Mouse (Mus musculus) embryonic facial prominence, embryonic 13.5 days (tissue): ENCODE data around the gene Rtn4. TPM values are rescaled to one million over a fixed set of nuclear protein-coding genes. Genes with fewer than 3 reads are reported as not detected.

ENCODE experiments used
- ATAC-seq: fragments of 200-750 bp; cut with Nextera tagmentation; 2 replicates; pipeline ENCODE4 v1.8.0; 2017; ENCODE audit warnings: low read depth; ENCODE audit not compliant: insufficient number of reproducible peaks, insufficient read depth, low FRiP score, low TSS enrichment
- H3K27ac ChIP-seq: fragments of 300-500 bp; sonication (generic); 2 replicates; pipeline ENCODE4 v1.5.1; 2015; ENCODE audit warnings: moderate library complexity, mild to moderate bottlenecking, inconsistent platforms
- H3K27me3 ChIP-seq: fragments of 300-500 bp; sonication (generic); 2 replicates; pipeline ENCODE4 v1.6.1; 2015; ENCODE audit warnings: mild to moderate bottlenecking, inconsistent platforms
- H3K36me3 ChIP-seq: fragments of 300-500 bp; sonication (generic); 2 replicates; pipeline ENCODE4 v1.6.1; 2015; ENCODE audit warnings: mild to moderate bottlenecking, inconsistent platforms
- H3K4me1 ChIP-seq: fragments of 300-500 bp; sonication (generic); 2 replicates; pipeline ENCODE4 v1.6.1; 2015; ENCODE audit warnings: inconsistent platforms
- H3K4me2 ChIP-seq: fragments of 300-500 bp; sonication (generic); 2 replicates; pipeline ENCODE4 v1.6.1; 2015; ENCODE audit warnings: moderate library complexity, mild to moderate bottlenecking, inconsistent platforms
- H3K4me3 ChIP-seq: fragments of 300-500 bp; sonication (generic); 2 replicates; pipeline ENCODE4 v1.5.1; 2015; ENCODE audit warnings: mild to moderate bottlenecking, inconsistent platforms
- H3K9ac ChIP-seq: fragments of 300-500 bp; sonication (generic); 2 replicates; pipeline ENCODE4 v1.6.1; 2015; ENCODE audit warnings: mild to moderate bottlenecking, inconsistent platforms
- H3K9me3 ChIP-seq: fragments of 300-500 bp; sonication (generic); 2 replicates; pipeline ENCODE4 v1.6.1; 2016; ENCODE audit warnings: inconsistent platforms
- WGBS: fragments of 180-500 bp; shearing (Covaris S2); methylation state at CpG from one replicate; pipeline ENCODE4 v1.1.7; 2015; ENCODE audit warnings: mixed read lengths; 5-methylcytosine and 5-hydroxymethylcytosine counted together
- polyA plus RNA-seq: library from polyadenylated mRNA; unstranded; fragments of >200 nt; fragmentation: Nextera tagmentation; extraction: Ambion mirVana; gene quantifications from 2 replicates; pipeline ENCODE4 v1.2.1, GENCODE M21; 2015

The Rtn4 gene
- polyA plus RNA-seq, 1 experiment from 2014 or later, result 68.3 TPM

DNA sequence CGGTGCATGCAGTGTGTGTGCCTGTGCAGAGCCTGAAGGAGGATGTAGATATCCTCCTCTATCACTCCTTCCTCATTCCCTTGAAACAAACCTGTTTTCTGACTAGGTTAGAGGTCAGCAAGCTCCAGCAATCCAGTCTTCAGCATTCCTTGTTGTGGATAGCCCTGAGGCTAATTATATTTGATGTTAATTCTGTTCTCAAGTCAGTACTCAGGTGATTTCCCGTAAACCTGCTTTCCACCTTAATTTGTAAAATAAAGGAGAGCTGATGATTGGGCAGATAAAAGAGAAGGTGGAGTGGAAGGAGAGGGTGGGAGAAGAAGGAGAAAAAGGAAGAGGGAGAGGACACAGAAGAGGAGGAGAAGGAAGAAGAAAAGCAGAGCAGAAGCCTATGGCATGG lies 8.5 kb upstream of the Rtn4 start:
- H3K9ac ChIP-seq, result no peak overlapping the region
- H3K27me3 ChIP-seq, result no peaks in the 10 kb centered on the region
- no peak overlapping the region for H3K4me2 ChIP-seq
- 63% methylated on average over 2 of the region's 2 CpGs for WGBS
- H3K36me3 ChIP-seq, result no peaks in the 10 kb centered on the region
- H3K9me3 ChIP-seq, result no peaks in the 10 kb centered on the region
- no peak overlapping the region for H3K4me3 ChIP-seq
- H3K27ac ChIP-seq, result no peak overlapping the region
- ATAC-seq, result no peak
- no peaks in the 10 kb centered on the region for H3K4me1 ChIP-seq

GRCm38 (mm10) chr11:29686176-29686575 lies 6.6 kb upstream of the Rtn4 start:
- Histone ChIP-seq H3K36me3 (no peaks in the 10 kb centered on the region), H3K27ac (no peak overlapping the region), H3K27me3 (no peaks in the 10 kb centered on the region), H3K4me3 (no peak overlapping the region), H3K4me1 (no peaks in the 10 kb centered on the region), H3K9ac (no peak overlapping the region), H3K4me2 (no peak overlapping the region), H3K9me3 (no peaks in the 10 kb centered on the region)
- WGBS, result 83% methylated on average over 2 of the region's 2 CpGs
- no peak for ATAC-seq

- H3K4me2 ChIP-seq, result 0 out of 2 replicates have a peak overlapping the region, but pooled peaks have one; percentile 48
These were observed 1.2 kb upstream of the Rtn4 start for GRCm38 (mm10) chr11:29691556-29691955.

GRCm38 (mm10) chr11:29692111-29692682 lies 550 bp upstream of the Rtn4 start:
- Histone ChIP-seq H3K9ac (no peak overlapping the region), H3K4me2 (peak overlapping the region; percentile 48), H3K9me3 (no peaks in the 10 kb centered on the region), H3K27me3 (no peaks in the 10 kb centered on the region), H3K4me3 (peak overlapping the region; percentile 93), H3K36me3 (peaks cover 9% of the 10 kb centered on the region; the same call in 1 of the 2 replicates), H3K27ac (peak overlapping the region; percentile 82), H3K4me1 (peaks cover 15% of the 10 kb centered on the region)
- WGBS, result 9% methylated on average over 12 of the region's 12 CpGs
- no peak for ATAC-seq

More at GRCm38 (mm10) chr11:29691556-29691955, 1.2 kb upstream of the Rtn4 start:
- H3K4me3 ChIP-seq, result no peak overlapping the region
- no peak overlapping the region for H3K9ac ChIP-seq
- peaks cover 10% of the 10 kb centered on the region; the same call in 1 of the 2 replicates for H3K4me1 ChIP-seq
- peak overlapping the region; percentile 82; the same call in 1 of the 2 replicates for H3K27ac ChIP-seq
- ATAC-seq, result no peak
- H3K36me3 ChIP-seq, result 0 out of 2 replicates have a peak, but pooled peaks cover 2% of the 10 kb centered on the region
- H3K27me3 ChIP-seq, result no peaks in the 10 kb centered on the region
- H3K9me3 ChIP-seq, result no peaks in the 10 kb centered on the region
- WGBS, result 76% methylated on average over 1 of the region's 1 CpGs

DNA sequence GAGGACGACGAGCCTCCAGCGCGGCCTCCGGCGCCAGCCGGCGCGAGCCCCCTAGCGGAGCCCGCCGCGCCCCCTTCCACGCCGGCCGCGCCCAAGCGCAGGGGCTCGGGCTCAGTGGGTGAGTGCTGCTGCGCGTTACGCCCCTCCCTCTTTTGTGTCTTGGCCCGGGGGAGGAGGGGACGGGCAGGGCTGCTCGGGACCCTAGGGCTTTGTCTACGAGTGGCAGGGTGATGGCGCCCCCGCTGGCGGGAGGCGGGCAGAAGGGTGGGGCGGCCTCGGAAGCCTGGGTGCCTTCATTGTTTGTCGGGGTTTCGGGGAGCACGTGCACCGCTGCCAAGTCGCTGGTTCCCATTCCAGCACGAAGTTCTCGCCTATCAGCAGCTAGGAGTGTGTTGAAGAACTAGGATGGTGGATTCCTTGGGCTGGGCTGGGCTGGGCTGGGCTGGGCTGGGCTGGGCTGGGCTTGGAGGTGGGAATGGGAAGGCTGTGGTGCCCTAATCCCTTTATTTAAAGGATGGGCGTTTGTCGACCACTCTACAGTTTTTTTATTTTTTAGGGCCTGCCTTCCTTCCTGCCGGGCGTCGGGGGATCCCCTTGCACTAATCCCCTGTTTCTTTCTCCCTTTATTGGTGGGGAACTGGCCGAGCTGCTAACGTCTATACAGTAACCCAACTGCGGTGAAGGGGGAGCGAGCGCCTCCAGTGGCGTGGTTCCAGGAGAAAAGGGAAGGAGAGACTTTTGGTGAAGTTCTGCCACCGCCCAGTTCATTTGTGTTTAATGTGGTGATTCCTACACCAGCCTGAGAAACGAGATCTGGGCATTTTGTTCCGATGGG lies 1.0 kb downstream of the Rtn4 start:
- peak overlapping the region; percentile 99 for H3K27ac ChIP-seq
- under 1% methylated on average over 50 of the region's 53 CpGs for WGBS
- ATAC-seq, result peak; percentile 91

GRCm38 (mm10) chr11:29694754-29695153 lies 2.0 kb downstream of the Rtn4 start:
- Histone ChIP-seq H3K4me2 (peak overlapping the region; percentile 66), H3K9ac (no peak overlapping the region), H3K9me3 (no peaks in the 10 kb centered on the region), H3K27ac (no peak overlapping the region), H3K27me3 (no peaks in the 10 kb centered on the region), H3K4me1 (peaks cover 18% of the 10 kb centered on the region), H3K4me3 (no peak overlapping the region), H3K36me3 (peaks cover 13% of the 10 kb centered on the region; the same call in 1 of the 2 replicates)
- no peak for ATAC-seq

More for the DNA sequence above, 1.0 kb downstream of the Rtn4 start:
- Histone ChIP-seq H3K36me3 (peaks cover 13% of the 10 kb centered on the region; the same call in 1 of the 2 replicates), H3K4me3 (peak overlapping the region; percentile 93), H3K9me3 (no peaks in the 10 kb centered on the region), H3K4me2 (peak overlapping the region; percentile 66), H3K27me3 (no peaks in the 10 kb centered on the region), H3K9ac (peak overlapping the region; percentile 97), H3K4me1 (peaks cover 18% of the 10 kb centered on the region)

GRCm38 (mm10) chr11:29702721-29703120 lies 10.0 kb downstream of the Rtn4 start:
- no peak overlapping the region for H3K4me2 ChIP-seq
- WGBS, result 87% methylated on average over 3 of the region's 3 CpGs
- peaks cover 15% of the 10 kb centered on the region; the same call in 1 of the 2 replicates for H3K36me3 ChIP-seq
- no peak overlapping the region for H3K4me3 ChIP-seq
- no peak overlapping the region for H3K27ac ChIP-seq
- H3K9me3 ChIP-seq, result no peaks in the 10 kb centered on the region
- H3K9ac ChIP-seq, result no peak overlapping the region
- H3K4me1 ChIP-seq, result no peaks in the 10 kb centered on the region
- H3K27me3 ChIP-seq, result no peaks in the 10 kb centered on the region
- no peak for ATAC-seq

- H3K9me3 ChIP-seq, result no peaks in the 10 kb centered on the region
- H3K36me3 ChIP-seq, result peaks cover 23% of the 10 kb centered on the region
- H3K4me1 ChIP-seq, result no peaks in the 10 kb centered on the region
- no peak for ATAC-seq
- H3K4me2 ChIP-seq, result no peak overlapping the region
- H3K9ac ChIP-seq, result no peak overlapping the region
- no peak overlapping the region for H3K4me3 ChIP-seq
- no peaks in the 10 kb centered on the region for H3K27me3 ChIP-seq
- H3K27ac ChIP-seq, result no peak overlapping the region
These were observed 12.5 kb downstream of the Rtn4 start for GRCm38 (mm10) chr11:29705263-29705662.

- no peaks in the 10 kb centered on the region for H3K27me3 ChIP-seq
- no peaks in the 10 kb centered on the region for H3K4me1 ChIP-seq
- no peak overlapping the region for H3K27ac ChIP-seq
- H3K4me2 ChIP-seq, result no peak overlapping the region
- no peak overlapping the region for H3K9ac ChIP-seq
- H3K9me3 ChIP-seq, result no peaks in the 10 kb centered on the region
- no peak overlapping the region for H3K4me3 ChIP-seq
- WGBS, result 87% methylated on average over 4 of the region's 4 CpGs
- no peak for ATAC-seq
- peaks cover 29% of the 10 kb centered on the region for H3K36me3 ChIP-seq
These were observed 14.1 kb downstream of the Rtn4 start for GRCm38 (mm10) chr11:29706845-29707244.

- Histone ChIP-seq H3K36me3 (peaks cover 32% of the 10 kb centered on the region), H3K9me3 (no peaks in the 10 kb centered on the region)
These were observed 16.8 kb downstream of the Rtn4 start for GRCm38 (mm10) chr11:29709512-29709911.

DNA sequence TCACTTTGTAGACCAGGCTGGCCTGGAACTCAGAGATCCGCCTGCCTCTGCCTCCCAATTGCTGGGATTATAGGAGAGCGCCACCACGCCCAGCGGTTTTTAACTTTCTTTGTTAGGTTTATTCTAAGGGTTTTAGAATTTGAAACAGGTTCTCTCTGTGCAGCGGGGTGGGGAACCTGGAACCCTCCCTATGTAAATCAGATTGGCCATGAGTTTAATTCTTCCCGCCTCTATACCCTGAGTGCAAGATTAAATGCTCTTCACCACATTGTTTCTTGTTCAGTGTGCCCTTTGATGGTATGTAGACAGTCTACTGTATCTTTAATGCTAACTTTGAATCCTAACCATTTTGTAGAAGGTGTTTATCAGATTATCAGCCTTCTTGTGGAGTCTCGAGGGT lies 21.4 kb downstream of the Rtn4 start:
- no peak for ATAC-seq
- Histone ChIP-seq H3K9me3 (no peaks in the 10 kb centered on the region), H3K36me3 (peaks cover 9% of the 10 kb centered on the region; the same call in 1 of the 2 replicates), H3K4me1 (peaks cover 6% of the 10 kb centered on the region), H3K4me2 (no peak overlapping the region), H3K27me3 (no peaks in the 10 kb centered on the region), H3K9ac (no peak overlapping the region), H3K27ac (no peak overlapping the region), H3K4me3 (no peak overlapping the region)
- WGBS, result 91% methylated on average over 7 of the region's 7 CpGs

More at GRCm38 (mm10) chr11:29709512-29709911, 16.8 kb downstream of the Rtn4 start:
- no peaks in the 10 kb centered on the region for H3K4me1 ChIP-seq
- no peaks in the 10 kb centered on the region for H3K27me3 ChIP-seq
- H3K4me3 ChIP-seq, result no peak overlapping the region
- ATAC-seq, result no peak
- no peak overlapping the region for H3K27ac ChIP-seq
- H3K4me2 ChIP-seq, result no peak overlapping the region
- no peak overlapping the region for H3K9ac ChIP-seq

DNA sequence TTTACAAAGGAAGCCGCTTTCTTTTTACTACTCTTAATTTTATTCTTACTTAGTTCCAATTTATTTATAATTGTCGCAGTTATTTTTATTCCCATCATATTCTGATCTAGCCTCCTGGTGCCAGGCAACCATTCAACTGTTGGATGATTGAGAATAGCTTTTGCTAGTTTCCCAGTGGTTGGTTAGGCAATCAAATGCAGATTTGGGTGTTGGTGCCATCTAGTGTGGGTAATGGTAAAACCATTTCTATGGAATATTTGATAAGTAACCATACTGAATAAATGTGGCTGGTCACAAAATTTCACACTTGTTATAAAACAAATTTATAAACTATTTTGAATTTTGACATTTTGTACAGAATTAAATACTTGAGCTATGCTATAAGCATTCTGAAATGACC lies 22.0 kb downstream of the Rtn4 start:
- no peak for ATAC-seq
- Histone ChIP-seq H3K4me3 (no peak overlapping the region), H3K4me1 (peaks cover 6% of the 10 kb centered on the region), H3K4me2 (no peak overlapping the region), H3K9me3 (no peaks in the 10 kb centered on the region), H3K9ac (no peak overlapping the region), H3K27ac (no peak overlapping the region), H3K36me3 (peaks cover 9% of the 10 kb centered on the region; the same call in 1 of the 2 replicates), H3K27me3 (no peaks in the 10 kb centered on the region)
- WGBS, result 92% methylated on average over 2 of the region's 2 CpGs
